Mouse (Mus musculus) c-Kit-negative CD71-positive TER-119-positive erythroid progenitor cells, embryonic 14.5 days (primary cell): ENCODE results near the gene Snap91.

Source experiments
- DNase-seq: peaks from one replicate; pipeline ENCODE4 v3.0.0-alpha.2; 2013; ENCODE audit warnings: low read depth, low spot score

Gene Snap91

DNA sequence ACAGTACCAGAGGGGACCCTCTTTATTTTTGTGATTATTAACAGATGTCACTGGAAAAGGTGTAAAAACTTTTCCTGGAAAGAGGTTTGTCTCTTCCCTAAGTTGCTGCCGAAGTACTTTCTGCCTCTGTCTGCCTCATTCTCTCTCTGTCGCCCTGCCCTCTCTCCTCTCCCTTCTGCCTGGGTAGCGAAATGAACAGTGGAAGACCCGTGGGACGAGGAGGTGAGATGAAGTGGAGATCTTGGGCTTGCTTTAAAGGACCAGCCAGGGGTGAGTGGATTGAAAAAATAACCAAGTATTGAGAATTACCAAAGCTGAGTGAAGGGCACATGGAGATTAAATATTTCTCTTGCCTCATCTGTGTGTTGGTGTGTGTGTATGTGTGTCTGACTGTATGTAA is 136.4 kb downstream of the Snap91 start:
- no peak for DNase-seq

DNA sequence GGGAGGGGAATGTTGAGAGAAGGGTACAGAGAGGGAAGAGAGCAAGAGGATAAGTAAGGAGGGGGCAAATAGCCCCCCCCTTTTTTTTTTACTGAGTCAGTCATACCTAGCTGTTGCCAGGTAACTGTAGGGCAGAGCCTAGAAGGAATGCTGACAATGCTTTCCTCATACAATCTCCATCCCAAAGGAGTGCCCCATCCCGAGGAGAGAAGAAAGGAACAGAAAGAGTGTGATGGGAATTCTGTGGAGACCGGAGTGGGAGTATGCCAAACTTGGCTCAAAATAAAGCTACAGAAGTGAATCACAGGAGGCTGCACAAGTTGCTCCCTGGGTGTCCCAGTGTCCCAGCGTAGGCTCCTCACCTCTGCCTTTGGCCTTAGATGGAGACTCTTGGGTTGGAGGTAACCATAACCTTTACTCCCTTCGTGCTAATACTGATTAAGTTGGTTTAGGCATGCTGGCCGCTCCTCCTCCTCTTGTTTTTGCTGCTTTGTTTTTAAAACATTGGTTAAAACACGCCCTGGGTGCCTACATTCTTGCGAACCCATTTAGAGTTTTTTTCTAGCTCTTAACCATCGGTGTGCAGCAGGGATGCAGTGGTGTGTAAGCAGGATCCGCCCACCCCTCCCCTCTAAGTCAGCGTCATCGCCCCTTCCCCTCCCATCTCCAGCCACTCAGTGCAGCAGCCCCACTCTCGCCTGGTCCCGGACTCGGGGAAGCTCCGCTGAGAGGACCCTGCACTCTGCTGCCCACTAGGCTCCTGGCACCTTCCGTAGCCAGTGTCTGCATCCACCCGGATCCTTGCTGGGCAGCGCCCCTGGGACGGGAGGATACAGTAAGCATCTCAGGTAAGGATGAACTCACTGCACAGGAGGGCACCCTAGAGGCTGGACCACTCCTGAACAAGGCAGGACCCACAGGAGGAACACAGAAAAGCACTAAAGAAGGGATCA is 137.2 kb downstream of the Snap91 start, which contains the start of gene Prss35:
Gene Prss35 (plus strand): TSS at position 691 of the 953 bp plus-strand sequence.
- DNase-seq, result no peak

DNA sequence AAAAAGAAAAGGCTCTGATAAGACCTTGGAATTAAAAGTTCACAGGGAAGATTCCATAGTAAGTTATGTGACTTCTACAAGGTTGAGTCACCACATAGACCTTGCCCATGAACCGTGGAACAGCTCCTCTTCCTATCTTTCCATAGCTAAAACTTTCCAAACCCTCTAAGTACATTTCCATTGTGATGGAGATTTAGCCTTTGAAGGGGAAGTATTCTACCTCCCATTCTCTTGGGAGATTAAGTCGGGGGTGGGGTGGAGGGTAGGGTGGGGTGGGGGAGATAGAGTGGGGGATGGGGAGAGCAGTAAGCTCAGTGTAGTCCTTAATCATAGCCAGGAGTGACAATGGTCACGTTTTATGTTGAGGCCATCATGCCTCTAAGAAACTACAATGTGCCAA is 140.5 kb downstream of the Snap91 start:
- no peak for DNase-seq

DNA sequence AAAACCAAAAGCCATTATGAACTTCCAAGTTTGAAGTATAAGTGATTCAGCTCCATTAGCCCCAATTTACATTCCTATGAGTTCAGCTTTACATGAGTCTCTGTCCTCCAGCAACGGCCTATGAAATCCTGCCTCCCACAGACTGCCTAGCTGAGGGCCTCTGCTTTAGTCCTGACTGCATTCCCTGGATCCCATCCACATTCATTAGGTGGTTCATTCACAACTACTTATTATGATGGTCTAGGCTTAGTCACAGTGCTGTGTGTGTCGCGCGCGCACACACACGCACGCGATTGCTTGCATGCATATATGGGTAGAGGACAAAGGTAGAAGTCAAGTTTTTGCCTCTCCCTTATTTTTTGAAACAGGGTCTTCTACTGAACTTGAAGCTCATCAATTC is 141.7 kb downstream of the Snap91 start:
- no peak for DNase-seq

DNA sequence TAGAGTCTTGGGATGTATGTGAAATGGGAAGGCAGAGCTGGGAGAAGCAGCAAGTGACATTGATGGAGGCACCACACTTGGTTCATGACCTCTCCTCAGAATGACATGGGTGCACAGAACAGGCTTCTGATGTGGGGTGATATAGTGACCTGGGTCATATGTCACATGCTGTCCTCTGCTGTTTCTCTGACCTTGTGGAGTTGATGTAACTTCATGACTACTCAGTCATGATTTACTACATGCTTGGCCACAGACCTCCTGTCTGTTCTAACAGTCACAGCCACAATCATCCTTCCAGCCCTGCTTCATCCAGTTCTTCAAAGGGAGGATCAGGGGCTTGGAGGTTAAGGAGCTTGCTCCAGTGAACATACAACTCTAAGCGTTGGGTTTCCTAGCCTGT is 142.4 kb downstream of the Snap91 start:
- DNase-seq, result no peak

DNA sequence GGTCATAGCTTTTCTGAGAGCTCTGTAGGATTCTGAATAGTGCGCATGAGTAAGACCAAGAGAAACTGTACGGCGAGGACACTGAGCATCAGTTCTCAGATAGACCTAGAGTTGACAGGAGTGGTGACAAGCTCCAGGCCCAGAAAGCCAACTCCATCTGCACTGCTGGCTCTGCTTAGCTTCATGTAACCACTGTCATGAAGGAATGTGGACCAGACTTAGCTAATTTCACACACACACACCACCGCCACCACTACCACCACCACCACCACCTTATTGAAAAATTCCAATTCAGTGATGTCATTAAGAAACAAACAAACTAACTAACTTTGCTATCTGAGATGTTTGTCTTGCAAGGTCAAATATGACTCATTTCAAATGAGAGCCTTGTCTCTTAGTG is 143.5 kb downstream of the Snap91 start:
- DNase-seq, result no peak

DNA sequence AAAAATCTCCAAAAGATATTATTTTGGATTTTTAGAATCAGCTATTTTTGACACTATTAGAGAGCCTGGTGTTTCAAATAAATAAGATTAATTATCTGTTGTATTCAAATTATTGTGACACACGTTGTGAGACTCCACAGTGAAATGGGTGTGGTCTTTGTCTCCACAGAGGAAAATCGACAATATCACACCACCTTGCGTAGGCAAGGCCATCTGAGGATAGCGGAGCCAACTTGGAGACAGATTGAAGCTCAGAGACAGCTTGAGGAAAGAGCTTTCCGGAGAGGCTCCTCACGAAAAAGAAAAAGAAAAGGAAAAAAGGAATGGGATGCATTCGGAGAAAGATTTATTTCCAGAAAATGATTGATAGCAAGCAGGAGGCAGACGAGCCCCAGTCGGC is 145.7 kb downstream of the Snap91 start:
- no peak for DNase-seq

DNA sequence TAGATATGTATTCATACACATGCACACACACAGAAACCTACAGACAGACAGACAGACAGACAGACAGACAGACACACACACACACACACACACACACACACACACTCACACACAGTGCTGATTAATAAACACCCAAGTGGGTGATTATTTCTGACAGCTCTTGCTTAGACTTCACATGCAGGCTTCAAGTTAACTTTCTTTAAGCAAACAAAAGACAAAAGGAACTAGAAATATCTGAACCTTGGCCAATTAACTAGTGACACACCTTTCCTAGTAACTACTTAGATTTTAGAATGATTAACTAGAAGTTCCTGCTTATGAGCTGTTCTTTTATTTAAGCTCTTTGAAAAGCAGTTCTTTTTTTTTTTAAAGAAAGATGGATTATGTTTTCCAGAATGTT is 146.1 kb downstream of the Snap91 start:
- DNase-seq, result no peak

DNA sequence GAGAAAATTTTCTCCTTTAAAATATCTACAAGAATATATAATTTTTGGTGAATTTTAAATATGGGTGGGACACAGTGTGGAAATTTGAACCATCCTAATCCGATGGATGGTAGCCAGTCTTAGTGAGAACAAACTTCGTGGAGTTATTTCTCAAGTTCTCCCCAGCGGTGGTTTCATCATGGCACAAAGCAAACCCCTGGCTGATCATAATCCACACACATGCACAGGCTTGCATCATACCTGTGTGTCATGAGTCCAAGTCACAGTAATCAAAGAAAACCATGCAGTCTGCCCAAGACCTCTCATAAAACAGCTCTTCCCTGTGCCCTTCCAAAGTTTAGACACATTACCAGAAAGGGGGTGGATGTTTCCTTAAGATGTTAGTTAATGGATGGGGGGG is 150.6 kb downstream of the Snap91 start:
- no peak for DNase-seq

DNA sequence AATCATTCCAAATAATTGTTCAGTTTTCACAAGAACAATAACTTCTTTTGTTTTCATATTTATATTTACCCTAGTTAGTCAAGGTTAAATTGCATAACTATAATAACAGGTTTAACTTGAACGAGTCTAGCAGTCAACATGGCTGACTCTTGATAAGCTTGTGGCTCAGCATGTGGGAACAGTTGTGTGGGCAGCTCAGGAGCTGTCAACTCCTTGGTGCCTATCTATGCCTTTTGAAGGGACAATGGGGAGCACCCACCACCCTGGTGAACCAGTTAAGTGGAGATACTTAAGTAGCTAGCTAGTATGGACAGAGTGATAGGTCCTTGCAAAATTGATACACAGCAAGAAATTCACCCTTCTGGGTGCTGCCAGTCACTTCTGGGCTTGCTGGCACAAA is 151.4 kb downstream of the Snap91 start:
- no peak for DNase-seq

DNA sequence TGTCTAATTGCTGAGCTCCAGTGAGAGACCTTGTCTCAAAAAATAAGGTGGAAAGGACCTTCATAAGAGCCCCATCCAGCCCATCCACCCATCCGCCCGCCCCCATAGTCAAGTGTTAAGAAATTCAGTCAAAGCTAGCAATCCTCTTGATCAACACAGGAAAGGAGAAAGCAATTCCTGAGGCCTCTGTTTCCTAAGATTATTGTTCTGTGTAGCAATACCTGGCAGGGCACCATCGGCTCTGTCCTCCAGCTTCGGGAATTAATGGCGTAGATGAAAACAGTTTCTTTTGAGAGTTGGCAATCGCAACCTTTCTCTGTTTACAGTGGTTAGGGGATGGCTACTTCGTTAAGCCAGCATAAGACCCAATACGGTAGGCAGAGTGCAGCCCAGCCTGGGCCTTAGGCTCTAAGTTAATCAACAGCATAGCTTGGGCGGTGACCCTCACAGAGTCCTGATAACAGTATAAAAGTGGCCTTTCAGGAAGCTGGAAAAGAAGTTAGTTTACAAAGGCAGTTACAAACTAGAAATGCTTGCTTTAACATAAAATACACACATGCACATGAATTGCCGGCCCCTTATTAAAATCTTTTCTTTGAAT is 152.1 kb downstream of the Snap91 start:
- DNase-seq, result no peak

DNA sequence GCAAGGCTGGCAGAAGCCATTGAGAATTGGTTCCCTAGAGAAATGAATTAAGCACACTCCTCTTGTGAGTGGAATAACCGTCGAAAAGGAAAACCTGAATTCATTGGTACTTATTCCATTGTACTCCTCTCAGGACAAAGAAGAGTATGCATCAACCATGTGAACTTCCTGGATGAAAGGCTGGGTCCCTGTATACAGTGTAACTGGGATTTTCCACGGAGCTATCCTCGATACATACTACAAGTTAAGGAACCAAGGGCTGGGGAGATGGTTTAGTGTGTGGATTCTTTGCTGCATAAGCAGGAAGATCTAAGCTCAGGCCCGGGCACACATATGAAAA is 154.1 kb downstream of the Snap91 start:
- no peak for DNase-seq

DNA sequence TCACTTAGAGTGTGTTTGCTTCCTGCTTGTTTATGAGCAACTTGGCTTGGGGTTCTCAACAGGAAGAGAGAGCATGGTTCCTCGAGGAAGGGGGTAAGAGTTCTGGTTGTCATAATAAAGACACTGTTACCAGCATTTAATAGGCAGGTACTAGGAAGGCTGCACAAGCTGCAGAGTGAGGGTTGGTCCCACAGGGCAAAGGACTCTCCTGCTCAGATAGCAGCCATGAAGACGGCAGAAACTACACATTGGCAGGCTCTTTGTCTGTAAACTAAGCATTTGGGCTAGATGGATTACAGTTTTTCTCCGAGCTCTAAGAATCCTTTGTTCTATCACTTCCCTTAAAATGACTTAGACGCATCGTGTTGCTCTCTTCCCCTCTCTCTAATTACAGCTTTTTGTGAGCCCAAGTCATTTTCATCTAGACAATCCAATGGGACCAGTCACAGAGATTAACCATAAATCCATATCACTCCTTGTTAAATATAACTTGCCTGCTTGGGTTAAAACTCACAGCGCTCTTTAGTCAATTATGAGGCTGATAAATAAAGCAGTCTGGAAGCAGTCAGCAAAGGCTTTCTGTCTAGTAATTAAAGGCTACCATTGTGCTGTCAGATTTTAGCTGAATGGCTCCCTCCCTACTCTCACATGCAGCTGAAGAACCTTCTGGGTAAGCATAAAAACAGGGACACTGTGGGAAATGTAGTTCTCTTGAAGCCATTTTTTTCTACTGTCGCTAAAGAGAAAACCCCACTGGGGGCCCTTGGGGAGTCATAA is 154.7 kb downstream of the Snap91 start:
- DNase-seq, result no peak

DNA sequence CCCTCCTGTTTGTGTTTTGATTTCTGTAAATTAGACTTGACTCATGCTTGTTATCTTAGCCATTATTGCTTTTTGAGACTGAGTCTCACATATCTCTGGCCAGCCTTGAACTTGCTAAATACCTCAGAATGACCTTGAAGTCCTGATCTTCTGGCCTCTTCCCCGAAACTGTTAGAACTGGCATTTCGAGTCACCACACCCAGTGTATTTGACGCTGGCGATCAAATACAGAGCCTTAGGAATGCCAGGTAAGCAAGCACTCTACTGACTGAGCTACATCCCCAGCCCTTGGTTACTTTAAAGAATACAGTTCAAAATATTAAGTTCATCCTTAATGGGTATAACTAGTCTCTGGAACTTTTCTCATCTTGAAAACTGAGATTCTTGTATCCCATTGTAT is 155.4 kb downstream of the Snap91 start:
- DNase-seq, result no peak

DNA sequence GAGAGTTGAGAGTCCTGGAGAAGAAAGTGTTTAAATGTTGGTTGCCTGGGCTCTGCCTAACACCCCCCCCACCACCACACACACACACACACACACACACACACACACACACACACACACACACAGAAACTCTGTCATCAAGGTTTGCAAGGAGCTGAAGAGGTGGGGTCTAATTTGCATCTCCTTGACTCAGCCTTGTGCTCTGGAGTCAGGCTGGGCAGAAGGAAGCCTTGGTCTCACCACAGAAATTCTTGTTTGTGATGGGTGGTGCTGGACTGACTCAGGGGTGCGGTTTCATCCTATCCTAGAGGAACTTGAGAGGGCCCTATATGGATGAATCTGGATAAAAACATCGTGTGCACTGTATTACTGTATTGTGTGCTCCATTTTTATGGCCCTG is 159.7 kb downstream of the Snap91 start:
- no peak for DNase-seq

DNA sequence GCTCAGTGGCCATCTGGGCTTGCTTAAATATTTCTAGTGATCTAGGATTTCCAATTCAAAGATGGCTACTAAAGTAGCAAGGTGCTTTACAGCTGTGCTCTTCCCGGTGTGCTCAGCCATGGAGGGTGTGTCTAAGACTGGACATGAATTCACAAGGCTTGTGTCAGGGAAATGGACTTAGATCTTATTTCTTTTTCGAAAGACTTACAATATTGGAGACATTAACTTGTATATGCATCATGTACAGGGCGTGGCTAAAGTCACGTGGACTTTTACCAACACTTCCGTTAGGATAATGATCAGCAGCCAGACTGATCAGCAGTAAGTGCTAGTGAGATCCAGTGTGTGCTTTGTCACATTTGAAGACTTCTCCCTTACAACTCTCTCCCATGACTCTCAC is 160.2 kb downstream of the Snap91 start:
- no peak for DNase-seq

DNA sequence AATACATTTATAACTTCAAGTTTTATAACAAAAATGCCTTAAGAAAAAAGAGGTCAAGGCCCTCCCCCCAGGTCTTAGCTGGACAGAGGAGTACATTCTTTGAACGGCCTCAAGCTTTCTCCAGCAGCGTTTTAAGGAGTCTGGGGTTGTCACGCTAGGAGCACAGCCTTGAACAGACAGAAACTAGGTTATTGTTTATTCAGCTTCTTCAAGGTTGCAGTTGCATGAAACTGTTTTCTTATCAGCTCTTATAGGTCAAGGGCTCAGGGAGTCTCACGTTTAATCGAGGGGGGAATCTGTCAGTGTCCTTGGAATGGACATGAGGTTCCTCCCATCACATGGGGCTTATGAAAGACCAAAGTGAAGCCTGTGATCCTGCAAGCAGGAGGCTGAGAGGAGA is 163.3 kb downstream of the Snap91 start:
- DNase-seq, result no peak

DNA sequence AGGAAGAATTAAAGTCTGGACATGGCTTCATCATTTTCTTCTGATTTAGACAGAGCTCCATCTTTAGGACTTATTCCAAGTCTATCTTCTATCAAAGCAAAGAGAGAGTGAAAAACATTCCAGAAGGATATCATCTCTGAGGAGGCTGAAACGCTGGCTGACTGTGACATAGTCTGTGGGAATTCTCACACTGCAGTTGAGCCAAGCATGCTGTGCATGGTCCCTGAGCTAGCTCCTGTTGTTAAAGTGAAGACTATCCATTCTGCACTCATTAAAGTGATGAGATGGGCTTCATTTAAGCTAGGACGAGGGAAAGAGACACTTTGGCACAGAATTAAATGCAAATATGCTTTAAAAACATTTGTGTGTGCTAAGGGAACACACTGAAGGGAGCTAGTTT is 163.9 kb downstream of the Snap91 start:
- DNase-seq, result no peak
